Mouse (Mus musculus): Measurements from ENCODE around the gene Flnb. TPM values are rescaled to one million over a fixed set of nuclear protein-coding genes. Genes with fewer than 3 reads are reported as not detected.

The Flnb gene
- polyA plus RNA-seq, 1 experiment from 2014 or later, result 9.2 TPM

DNA sequence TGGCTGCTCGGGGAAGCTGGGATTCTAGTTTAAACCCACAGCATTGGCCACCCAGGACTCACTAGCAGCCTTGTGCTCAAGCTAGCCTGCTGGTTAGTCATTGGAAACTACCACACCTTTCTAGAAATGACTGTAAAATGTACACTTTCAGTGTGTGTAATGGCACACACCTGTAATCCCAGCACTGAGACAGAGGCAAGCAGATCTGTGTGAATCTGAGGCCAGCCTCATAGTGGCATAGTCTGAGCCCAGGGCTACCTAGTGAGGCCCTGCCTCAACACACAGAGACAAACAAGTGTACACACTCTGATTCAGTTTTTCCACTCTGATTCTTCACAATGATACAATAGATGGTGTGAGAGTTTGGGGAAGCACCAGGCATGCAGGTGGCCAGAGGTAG is 171.6 kb downstream of the Flnb start:
- Histone ChIP-seq H3K4me2 (ENCODE audit: low read depth, low read length) (no peak overlapping the region), H3K4me1 (ENCODE audit: control insufficient read depth, insufficient read depth, low read length) (no peaks in the 10 kb centered on the region), H3K9ac (ENCODE audit: low read length) (no peak overlapping the region), H3K27me3 (ENCODE audit: control insufficient read depth, insufficient read depth, low read length) (no peaks in the 10 kb centered on the region), H3K36me3 (ENCODE audit: control insufficient read depth, insufficient read depth) (no peaks in the 10 kb centered on the region), H3K9me3 (replicated peaks; ENCODE audit: control insufficient read depth, low read length) (no peaks in the 10 kb centered on the region), H3K27ac (ENCODE audit: low read length) (no peak overlapping the region), H3K4me3 (ENCODE audit: low read length) (no peak overlapping the region)
- ATAC-seq (replicated peaks; ENCODE audit: extremely low read depth, insufficient read depth, low FRiP score), result no peak
- WGBS, result 62% methylated on average over 1 of the region's 1 CpGs

DNA sequence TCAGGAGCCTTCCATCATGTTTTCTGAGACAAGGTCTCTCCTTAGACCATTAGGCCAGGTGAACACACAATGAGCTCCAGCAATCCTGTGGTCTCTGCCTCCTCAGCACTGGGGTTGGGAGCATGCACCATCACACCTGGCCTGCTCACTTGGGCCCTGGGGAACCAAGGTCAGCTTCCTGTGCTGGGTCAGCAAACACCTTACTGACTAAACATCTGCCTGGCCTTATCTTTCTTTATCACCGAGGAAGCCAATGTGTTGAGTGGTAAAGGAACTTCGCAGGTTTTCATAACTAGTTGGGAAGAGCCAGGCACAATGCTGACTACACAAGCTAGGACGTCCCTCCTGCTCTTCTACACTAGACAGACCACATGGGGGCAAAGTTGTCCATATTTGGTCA is 172.2 kb downstream of the Flnb start:
- Histone ChIP-seq H3K9me3 (replicated peaks; ENCODE audit: control insufficient read depth, low read length) (no peaks in the 10 kb centered on the region), H3K9ac (ENCODE audit: low read length) (no peak overlapping the region), H3K27me3 (ENCODE audit: control insufficient read depth, insufficient read depth, low read length) (no peaks in the 10 kb centered on the region), H3K4me1 (ENCODE audit: control insufficient read depth, insufficient read depth, low read length) (no peaks in the 10 kb centered on the region), H3K27ac (ENCODE audit: low read length) (no peak overlapping the region), H3K4me3 (ENCODE audit: low read length) (no peak overlapping the region), H3K4me2 (ENCODE audit: low read depth, low read length) (no peak overlapping the region), H3K36me3 (ENCODE audit: control insufficient read depth, insufficient read depth) (no peaks in the 10 kb centered on the region)
- no peak for ATAC-seq (replicated peaks; ENCODE audit: extremely low read depth, insufficient read depth, low FRiP score)
- WGBS, result 51% methylated on average over 3 of the region's 3 CpGs

DNA sequence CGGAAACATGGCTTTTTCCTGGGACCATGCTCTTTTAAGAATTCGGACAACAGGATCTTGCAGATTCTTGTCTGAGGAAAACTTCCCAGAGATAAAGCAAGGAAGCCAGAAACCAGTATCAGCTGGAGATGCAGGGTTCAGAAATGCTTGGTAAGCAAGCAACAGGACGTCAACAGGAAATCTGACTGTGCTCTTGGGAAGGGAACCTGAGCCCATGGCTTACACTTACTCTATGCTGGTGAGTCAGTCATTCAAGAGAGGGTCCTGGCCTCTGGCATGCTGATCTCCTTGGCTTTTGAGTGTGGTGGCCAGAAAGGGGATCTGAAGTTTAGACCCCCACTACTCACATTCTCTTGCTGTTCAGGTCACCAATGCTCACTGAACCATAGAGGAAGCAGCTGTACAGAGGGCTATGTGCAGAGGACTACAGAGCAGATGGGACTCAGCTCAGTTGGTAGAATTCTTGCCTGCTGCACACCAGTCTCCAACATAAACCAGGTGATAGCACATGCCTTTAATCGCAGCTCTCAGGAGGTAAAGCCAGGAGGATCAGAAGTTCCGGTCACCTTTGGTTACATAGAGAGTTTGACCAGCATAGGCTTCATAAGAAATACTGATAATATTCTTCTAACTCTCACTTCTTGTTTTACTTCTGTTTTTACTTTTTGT is 173.5 kb downstream of the Flnb start:
- WGBS, result 70% methylated on average over 5 of the region's 5 CpGs
- Histone ChIP-seq H3K4me2 (ENCODE audit: low read depth, low read length) (no peak overlapping the region), H3K9ac (ENCODE audit: low read length) (no peak overlapping the region), H3K9me3 (replicated peaks; ENCODE audit: control insufficient read depth, low read length) (no peaks in the 10 kb centered on the region), H3K27me3 (ENCODE audit: control insufficient read depth, insufficient read depth, low read length) (no peaks in the 10 kb centered on the region), H3K4me1 (ENCODE audit: control insufficient read depth, insufficient read depth, low read length) (no peaks in the 10 kb centered on the region), H3K36me3 (ENCODE audit: control insufficient read depth, insufficient read depth) (no peaks in the 10 kb centered on the region), H3K27ac (ENCODE audit: low read length) (no peak overlapping the region), H3K4me3 (ENCODE audit: low read length) (no peak overlapping the region)
- ATAC-seq (replicated peaks; ENCODE audit: extremely low read depth, insufficient read depth, low FRiP score), result no peak

DNA sequence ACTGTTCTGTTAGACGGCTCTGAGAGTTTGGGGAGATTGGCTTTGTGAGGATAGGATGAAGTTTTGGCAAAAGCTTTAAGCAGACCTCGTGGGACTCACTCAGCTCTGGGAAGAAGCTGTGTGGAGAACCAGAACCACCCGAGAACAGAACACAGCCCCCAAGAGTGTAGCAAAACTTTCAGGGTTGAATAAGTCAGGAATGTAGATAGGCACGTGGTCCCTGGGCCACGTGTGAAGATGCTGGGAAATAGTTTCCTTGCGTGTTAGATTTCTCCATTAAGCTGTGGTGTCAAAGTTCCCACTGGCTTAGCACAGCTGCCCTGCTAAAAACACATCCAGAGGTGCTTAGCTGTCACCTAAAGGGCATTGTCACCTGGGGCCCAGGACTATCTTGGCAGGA is 174.4 kb downstream of the Flnb start:
- 47% methylated on average over 6 of the region's 6 CpGs for WGBS

DNA sequence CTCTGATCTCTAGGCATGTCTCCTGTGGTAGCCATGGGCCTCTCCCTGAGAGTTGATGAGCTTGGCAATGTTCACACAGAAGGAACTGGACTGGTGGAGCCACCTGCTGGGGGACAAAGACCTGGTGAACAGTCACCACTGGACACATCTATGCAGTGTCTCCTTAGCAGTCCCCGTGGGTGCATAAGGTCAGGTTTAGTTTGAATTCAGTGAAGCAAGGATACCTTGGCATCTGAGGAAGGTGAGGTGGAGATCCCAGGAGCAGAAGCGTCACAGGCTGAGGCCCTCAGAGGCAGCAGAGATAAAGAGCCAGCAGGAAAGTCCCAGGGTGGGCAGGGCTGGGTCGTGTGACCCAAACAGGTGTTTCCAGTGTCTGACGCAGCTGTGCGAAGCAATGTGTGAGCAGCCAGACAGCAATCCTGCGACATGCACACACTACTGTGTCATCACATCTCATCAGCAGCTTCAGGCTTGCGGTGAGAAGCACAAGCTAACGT is 176.6 kb downstream of the Flnb start, which contains the start of gene Dnase1l3:
Gene Dnase1l3, minus strand, starts transcription at position 303 of the 497 bp plus-strand sequence.
- Histone ChIP-seq H3K27me3 (ENCODE audit: control insufficient read depth, insufficient read depth, low read length) (no peaks in the 10 kb centered on the region), H3K36me3 (ENCODE audit: control insufficient read depth, insufficient read depth) (no peaks in the 10 kb centered on the region), H3K9ac (ENCODE audit: low read length) (no peak within 1 kb of the TSS), H3K4me1 (ENCODE audit: control insufficient read depth, insufficient read depth, low read length) (peaks cover 6% of the 10 kb centered on the region), H3K9me3 (replicated peaks; ENCODE audit: control insufficient read depth, low read length) (no peaks in the 10 kb centered on the region), H3K27ac (ENCODE audit: low read length) (no peak within 1 kb of the TSS), H3K4me3 (ENCODE audit: low read length) (no peak within 1 kb of the TSS), H3K4me2 (ENCODE audit: low read depth, low read length) (no peak within 1 kb of the TSS)
- 49% methylated on average over 8 of the region's 8 CpGs for WGBS
- no peak for ATAC-seq (replicated peaks; ENCODE audit: extremely low read depth, insufficient read depth, low FRiP score)

More for the DNA sequence above, 174.4 kb downstream of the Flnb start:
- no peak overlapping the region for H3K9ac ChIP-seq (ENCODE audit: low read length)
- ATAC-seq (replicated peaks; ENCODE audit: extremely low read depth, insufficient read depth, low FRiP score), result no peak
- H3K9me3 ChIP-seq (replicated peaks; ENCODE audit: control insufficient read depth, low read length), result no peaks in the 10 kb centered on the region
- H3K27ac ChIP-seq (ENCODE audit: low read length), result no peak overlapping the region
- peaks cover 4% of the 10 kb centered on the region for H3K4me1 ChIP-seq (ENCODE audit: control insufficient read depth, insufficient read depth, low read length)
- H3K36me3 ChIP-seq (ENCODE audit: control insufficient read depth, insufficient read depth), result no peaks in the 10 kb centered on the region
- no peak overlapping the region for H3K4me3 ChIP-seq (ENCODE audit: low read length)
- no peaks in the 10 kb centered on the region for H3K27me3 ChIP-seq (ENCODE audit: control insufficient read depth, insufficient read depth, low read length)
- H3K4me2 ChIP-seq (ENCODE audit: low read depth, low read length), result no peak overlapping the region

DNA sequence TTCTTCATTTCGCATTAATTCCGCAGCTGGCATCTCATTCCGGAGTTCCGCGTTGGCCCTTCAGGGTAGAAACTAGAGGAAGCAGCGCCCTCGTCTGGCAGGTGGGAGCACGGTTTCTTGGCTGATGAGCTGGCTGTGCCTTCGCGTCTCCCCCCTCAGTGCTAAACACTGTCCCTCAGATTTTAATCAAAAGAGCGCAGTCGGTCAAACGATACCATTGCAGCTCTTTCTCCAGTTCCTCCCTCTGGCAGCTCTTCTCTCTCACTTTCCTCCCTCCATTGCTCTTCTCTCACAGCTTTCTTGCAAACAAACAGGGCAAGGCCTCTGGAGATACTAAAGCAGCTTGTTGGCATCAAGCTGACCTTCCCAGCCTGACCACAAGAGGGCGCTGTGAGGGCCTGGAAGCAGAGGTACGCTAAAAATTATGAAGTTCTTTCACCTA is 179.5 kb downstream of the Flnb start:
- WGBS, result 3% methylated on average over 15 of the region's 15 CpGs
- H3K4me1 ChIP-seq (ENCODE audit: control insufficient read depth, insufficient read depth, low read length), result peaks cover 8% of the 10 kb centered on the region
- no peaks in the 10 kb centered on the region for H3K9me3 ChIP-seq (replicated peaks; ENCODE audit: control insufficient read depth, low read length)
- peak overlapping the region; percentile 67 for H3K4me2 ChIP-seq (ENCODE audit: low read depth, low read length)
- H3K4me3 ChIP-seq (ENCODE audit: low read length), result peak overlapping the region; percentile 43
- ATAC-seq (replicated peaks; ENCODE audit: extremely low read depth, insufficient read depth, low FRiP score), result peak; percentile 33
- H3K36me3 ChIP-seq (ENCODE audit: control insufficient read depth, insufficient read depth), result no peaks in the 10 kb centered on the region
- H3K9ac ChIP-seq (ENCODE audit: low read length), result peak overlapping the region; percentile 62
- peaks cover 10% of the 10 kb centered on the region; the same call in 1 of the 2 replicates for H3K27me3 ChIP-seq (ENCODE audit: control insufficient read depth, insufficient read depth, low read length)
- H3K27ac ChIP-seq (ENCODE audit: low read length), result no peak overlapping the region

DNA sequence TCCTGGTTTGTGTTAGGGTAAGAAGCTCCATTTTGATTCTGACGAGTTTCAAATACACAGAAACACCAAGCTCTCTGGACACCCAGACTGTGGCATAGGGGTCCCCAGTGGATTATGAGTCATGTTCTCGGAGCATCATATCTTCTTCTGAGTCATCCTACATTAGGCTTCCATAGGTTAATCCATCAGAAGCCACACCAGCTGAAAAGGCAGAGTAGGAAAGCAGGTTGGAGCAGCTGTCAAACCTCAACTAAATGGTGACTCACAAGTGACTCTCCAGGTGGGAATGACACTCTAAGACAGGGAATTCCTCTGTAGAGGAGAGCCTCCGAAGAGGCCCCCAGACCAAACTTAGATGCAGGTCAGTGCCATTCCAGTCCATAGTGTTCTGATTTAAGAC is 181.3 kb downstream of the Flnb start:
- no peaks in the 10 kb centered on the region for H3K9me3 ChIP-seq (replicated peaks; ENCODE audit: control insufficient read depth, low read length)
- peaks cover 19% of the 10 kb centered on the region for H3K4me1 ChIP-seq (ENCODE audit: control insufficient read depth, insufficient read depth, low read length)
- no peaks in the 10 kb centered on the region for H3K36me3 ChIP-seq (ENCODE audit: control insufficient read depth, insufficient read depth)
- H3K9ac ChIP-seq (ENCODE audit: low read length), result no peak overlapping the region
- ATAC-seq (replicated peaks; ENCODE audit: extremely low read depth, insufficient read depth, low FRiP score), result no peak
- H3K27ac ChIP-seq (ENCODE audit: low read length), result no peak overlapping the region
- H3K27me3 ChIP-seq (ENCODE audit: control insufficient read depth, insufficient read depth, low read length), result peaks cover 10% of the 10 kb centered on the region; the same call in 1 of the 2 replicates
- WGBS, result 61% methylated on average over 3 of the region's 3 CpGs
- H3K4me2 ChIP-seq (ENCODE audit: low read depth, low read length), result no peak overlapping the region
- no peak overlapping the region for H3K4me3 ChIP-seq (ENCODE audit: low read length)

DNA sequence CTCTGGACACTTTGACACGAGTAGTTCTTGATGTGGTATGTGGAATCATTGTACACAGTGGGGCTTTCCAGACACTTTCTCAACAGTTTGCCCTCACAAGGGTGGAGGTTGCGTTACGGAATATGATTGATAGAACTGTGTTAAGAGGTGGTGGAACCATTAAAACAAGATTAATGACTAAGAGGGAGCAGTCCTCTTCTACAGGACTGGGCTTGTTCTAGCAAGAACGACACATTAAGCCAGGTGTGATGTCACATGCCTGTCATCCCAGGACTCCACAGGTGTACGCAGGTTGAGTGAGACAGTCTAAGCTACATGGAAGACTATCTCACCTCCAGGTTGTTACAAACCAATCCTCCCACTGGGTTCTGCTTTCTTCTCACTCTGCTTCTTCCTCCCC is 181.7 kb downstream of the Flnb start:
- H3K27ac ChIP-seq (ENCODE audit: low read length), result no peak overlapping the region
- WGBS, result 78% methylated on average over 5 of the region's 5 CpGs
- no peak overlapping the region for H3K4me3 ChIP-seq (ENCODE audit: low read length)
- peaks cover 21% of the 10 kb centered on the region for H3K4me1 ChIP-seq (ENCODE audit: control insufficient read depth, insufficient read depth, low read length)
- no peak overlapping the region for H3K9ac ChIP-seq (ENCODE audit: low read length)
- ATAC-seq (replicated peaks; ENCODE audit: extremely low read depth, insufficient read depth, low FRiP score), result no peak
- peaks cover 12% of the 10 kb centered on the region; the same call in 1 of the 2 replicates for H3K27me3 ChIP-seq (ENCODE audit: control insufficient read depth, insufficient read depth, low read length)
- H3K36me3 ChIP-seq (ENCODE audit: control insufficient read depth, insufficient read depth), result no peaks in the 10 kb centered on the region
- H3K9me3 ChIP-seq (replicated peaks; ENCODE audit: control insufficient read depth, low read length), result no peaks in the 10 kb centered on the region
- no peak overlapping the region for H3K4me2 ChIP-seq (ENCODE audit: low read depth, low read length)

DNA sequence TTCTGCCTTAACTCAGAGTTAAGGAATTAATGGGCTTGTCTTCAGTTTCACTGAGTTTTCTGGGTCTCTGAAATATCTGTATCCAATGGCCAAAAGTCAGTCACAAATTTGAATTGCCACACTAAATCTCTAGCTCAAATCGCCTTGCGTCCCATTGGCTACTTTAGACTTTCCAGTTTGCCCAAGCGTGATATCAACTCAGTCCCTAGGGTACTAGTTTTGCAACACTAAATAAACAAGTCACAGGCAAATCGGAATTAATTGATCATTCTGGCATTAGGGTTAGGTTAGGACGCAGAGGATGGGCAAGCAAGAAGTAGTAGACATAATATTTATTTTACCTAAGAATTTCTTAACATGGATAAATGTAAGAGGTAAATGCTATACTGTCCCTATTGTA is 182.5 kb downstream of the Flnb start:
- peaks cover 12% of the 10 kb centered on the region; the same call in 1 of the 2 replicates for H3K27me3 ChIP-seq (ENCODE audit: control insufficient read depth, insufficient read depth, low read length)
- H3K36me3 ChIP-seq (ENCODE audit: control insufficient read depth, insufficient read depth), result no peaks in the 10 kb centered on the region
- no peak overlapping the region for H3K9ac ChIP-seq (ENCODE audit: low read length)
- H3K4me1 ChIP-seq (ENCODE audit: control insufficient read depth, insufficient read depth, low read length), result peaks cover 21% of the 10 kb centered on the region
- H3K4me3 ChIP-seq (ENCODE audit: low read length), result no peak overlapping the region
- H3K27ac ChIP-seq (ENCODE audit: low read length), result no peak overlapping the region
- WGBS, result 83% methylated on average over 5 of the region's 5 CpGs
- ATAC-seq (replicated peaks; ENCODE audit: extremely low read depth, insufficient read depth, low FRiP score), result no peak
- no peaks in the 10 kb centered on the region for H3K9me3 ChIP-seq (replicated peaks; ENCODE audit: control insufficient read depth, low read length)
- no peak overlapping the region for H3K4me2 ChIP-seq (ENCODE audit: low read depth, low read length)

Data from heart, embryonic 16.5 days (tissue).